Mouse (Mus musculus) urinary bladder, postnatal 25 days (tissue): ENCODE measurements at regions not wholly inside any gene's neighbourhood (a gene's known extent, or its start where the extent isn't known, plus 50 kb on each side); places are given as distances from the start of the nearest gene placed in this dataset.
A peak's percentile ranks its signal among the peaks of the same experiment; 100 is the strongest.

Experiments used
- DNase-seq: peaks from one replicate; pipeline ENCODE4 v3.0.0; 2022; ENCODE audit warnings: low spot score

DNA sequence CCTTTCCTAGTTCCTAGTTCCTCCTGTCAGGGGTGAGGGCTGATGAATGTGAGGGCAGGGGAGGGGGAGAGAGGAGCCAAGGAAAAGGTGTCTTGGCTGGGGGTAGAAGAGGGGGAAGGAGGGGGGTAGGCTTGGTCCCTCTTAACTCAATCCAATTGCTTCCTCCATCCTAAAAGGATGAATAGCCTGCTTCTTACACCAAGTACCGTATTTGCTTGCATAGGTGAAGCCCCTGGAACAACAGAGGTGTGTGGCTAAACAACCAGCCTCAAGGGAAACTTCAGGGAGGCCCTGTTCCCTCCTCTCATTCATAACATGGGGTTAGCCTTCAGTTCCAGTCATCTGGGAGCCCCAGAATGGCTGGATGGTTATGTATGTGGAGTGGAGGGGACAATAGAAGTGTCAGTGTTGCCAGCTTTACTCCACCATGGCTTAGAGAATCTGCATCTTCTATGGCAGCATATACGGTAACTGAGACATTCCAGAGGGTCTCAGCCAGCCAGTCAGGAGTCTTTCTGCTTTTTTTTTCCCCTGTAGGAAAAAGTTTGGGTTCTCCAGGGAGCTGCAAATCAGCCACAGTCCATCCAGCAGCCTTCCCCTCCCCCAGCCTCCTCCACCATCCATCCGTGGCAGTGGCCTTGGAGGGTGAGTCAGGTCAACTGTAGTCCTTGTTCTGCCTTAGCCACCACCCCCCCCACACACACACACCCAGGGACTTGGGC lies 100.2 kb upstream of the Ccnd2 start:
- no peak for DNase-seq

DNA sequence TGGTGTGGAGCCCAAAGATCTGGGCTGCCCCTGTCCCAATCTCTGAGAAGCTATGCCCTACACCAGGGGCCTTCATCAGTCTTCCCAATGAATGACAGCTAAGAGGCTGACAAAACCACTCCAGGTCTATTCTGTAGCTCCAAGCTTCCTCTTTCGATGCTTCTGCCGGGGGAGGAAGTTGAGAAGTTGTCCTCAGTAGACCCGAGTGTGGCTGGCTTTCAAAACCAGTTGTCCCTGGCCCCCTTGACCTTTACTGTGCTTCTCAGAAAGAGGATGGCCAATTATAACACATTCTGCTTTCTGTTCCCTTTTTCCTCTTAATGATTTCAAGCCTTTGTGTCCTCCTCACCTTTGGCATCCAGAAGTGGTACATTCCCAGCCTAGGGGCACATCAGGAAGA lies 101.9 kb upstream of the Ccnd2 start:
- DNase-seq, result no peak

DNA sequence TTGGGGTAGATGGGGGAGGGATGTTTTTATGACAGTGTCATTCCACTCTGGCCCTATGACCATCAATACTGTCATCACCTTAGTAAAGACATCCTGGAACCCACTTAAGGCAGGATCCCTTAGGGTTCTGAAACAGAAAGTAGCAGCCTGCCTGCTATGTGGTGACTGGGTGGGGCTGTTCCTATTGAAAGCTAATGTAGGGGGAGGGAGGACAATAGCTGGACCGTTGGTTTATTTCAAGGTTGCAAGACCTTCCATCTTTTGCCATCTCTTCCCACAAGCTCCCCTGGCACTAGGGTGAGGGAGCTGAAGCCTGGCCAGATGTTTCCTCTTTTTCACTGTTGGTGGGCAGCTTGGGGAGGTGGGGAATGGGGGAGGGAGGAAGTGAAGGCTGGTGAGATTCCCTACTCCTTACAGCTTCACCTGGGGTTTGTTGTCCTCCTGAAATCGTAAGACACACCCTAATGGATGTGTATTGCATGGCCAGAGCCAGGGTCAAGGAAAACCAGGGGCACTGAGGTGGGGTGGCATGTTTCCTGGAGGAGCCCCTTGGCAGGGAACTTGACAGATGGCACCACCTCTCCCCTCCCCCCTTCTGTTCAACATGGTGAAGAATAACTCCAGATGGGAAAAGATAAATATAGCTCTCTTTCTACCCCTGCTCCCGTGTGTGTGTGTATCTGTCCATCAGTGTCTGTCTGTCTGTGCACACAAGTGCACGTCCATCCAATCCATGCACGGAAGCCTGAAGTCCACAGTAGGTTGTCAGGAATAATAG lies 112.1 kb upstream of the Ccnd2 start:
- no peak for DNase-seq

DNA sequence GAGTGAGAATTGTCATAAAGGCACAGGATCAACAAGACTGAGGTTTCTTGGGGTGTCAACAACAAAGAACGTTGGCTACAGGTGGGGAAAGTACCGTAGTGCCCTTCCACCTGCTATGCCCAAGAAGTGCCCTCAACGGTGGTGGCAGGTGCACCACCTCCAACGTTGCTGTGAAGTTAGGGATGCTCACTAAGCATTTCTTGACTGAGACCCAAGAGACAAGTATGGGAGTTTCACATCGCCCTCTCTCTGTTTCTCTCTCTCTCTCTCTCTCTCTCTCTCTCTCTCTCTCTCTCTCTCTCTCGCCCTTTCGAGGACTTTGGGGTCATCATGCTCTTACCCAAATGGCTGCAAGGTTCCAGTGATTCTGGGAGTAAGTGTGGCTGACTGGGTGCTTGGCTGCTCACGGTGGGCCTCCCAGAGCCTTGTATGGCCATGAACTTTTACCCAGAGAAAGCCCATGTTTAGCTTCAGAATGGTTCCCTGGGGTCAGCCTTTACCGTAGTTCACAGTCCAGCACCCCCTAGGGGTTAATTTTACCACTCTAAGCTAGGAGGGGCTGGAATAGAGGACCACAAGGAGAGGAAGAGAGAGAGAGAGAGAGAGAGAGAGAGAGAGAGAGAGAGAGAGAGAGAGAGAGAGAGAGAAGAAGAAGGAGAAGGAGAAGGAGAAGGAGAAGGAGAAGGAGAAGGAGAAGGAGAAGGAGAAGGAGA lies 113.2 kb upstream of the Ccnd2 start:
- DNase-seq, result no peak

GRCm38 (mm10) chr6:127265901-127266812 lies 114.2 kb upstream of the Ccnd2 start:
- peak; percentile 39 for DNase-seq

DNA sequence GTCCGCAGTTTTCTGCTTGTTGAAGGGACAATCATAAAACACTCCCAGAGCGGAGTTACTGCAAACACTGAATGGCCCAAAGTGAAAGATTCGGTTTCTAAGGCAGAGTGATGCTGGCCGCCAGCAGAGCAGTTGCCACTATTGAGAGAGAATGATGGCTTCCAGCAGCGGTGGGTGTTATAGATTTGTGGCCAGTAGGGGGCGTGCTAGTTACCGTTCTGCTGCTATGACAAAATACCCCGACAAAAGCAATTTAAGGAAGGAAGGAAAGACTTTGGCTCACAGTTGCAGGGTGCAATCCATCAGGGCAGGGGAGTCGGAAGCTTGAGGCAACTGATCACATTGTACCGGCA lies 114.8 kb upstream of the Ccnd2 start:
- no peak for DNase-seq

- DNase-seq, result no peak
Observed at GRCm38 (mm10) chr6:127269021-127269420, 117.0 kb upstream of the Ccnd2 start.

GRCm38 (mm10) chr6:127269525-127270044 lies 117.6 kb upstream of the Ccnd2 start:
- DNase-seq, result no peak

DNA sequence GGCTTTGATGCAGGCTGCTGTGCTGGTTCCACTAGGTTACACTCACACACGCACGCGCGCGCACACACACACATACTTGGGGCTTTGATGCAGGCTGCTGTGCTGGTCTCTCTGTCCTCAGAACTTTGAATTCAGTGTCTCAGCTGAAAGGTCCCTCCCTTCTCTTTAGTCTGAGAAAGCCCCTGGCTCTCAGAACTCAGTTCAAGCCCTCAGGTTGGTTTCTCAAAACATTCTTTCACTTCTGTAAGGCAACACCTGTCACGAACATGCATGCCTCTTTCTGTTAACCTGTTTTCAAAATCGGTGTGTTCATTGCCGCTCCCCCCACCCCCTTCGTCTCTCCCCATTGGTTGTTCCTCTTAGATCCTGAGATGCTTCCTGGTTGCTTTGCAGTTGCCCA lies 118.8 kb upstream of the Ccnd2 start:
- DNase-seq, result no peak

- no peak for DNase-seq
Observed at GRCm38 (mm10) chr6:127271418-127271817, 119.4 kb upstream of the Ccnd2 start.

GRCm38 (mm10) chr6:127272630-127273029 lies 120.6 kb upstream of the Ccnd2 start:
- DNase-seq, result no peak

DNA sequence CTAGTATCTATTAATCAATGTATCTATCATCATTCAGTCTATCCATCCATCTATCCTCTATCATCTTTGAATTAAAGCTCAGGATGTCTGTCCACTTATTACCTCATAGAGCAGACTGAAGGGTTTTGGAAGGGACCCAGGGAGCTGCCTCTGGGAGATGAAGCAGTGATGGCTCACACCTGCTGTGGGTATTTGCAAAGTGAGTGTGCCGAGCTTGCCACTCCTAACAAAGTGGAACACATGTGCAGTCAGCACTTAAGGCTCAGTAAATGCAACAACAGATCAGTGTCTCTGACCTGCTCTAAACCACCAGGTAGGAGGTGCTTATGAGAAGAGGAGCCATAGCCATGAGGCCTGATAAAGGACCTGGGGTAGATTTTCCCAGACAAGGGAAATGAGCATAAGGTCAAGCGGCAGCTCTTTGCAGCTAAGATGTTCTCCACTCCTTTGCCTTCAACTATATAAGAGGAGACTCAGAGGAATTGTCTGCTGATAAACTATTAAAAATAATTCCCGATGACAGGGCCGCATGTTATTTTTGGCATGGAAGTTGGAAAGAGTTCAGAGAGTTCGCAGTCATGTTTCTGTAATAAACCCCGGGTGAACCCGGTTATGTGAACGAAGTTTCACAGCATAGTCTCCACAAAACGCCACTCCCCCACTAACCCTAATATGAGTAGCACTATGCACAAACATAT lies 122.9 kb upstream of the Ccnd2 start:
- no peak for DNase-seq

- DNase-seq, result no peak
Observed at GRCm38 (mm10) chr6:127275430-127275784, 123.4 kb upstream of the Ccnd2 start.

DNA sequence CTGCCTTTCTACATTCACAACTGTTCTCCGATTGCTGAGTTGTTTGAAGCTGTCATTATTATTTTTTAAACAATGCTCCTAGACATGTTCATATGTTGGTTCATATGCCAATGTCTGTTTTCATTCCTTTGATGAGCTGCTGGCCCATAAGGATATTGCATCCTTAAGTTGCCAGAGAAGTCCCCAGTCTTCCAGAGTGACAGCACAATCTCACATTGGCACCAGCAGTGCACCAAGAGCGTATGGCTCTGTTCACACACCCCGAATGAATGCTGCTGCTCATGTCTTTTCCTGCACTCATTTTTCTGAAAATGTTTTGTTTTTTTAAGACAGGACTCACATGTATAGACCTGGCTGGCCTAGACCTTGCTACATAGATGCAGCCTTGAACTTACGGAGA lies 124.4 kb upstream of the Ccnd2 start:
- DNase-seq, result no peak

DNA sequence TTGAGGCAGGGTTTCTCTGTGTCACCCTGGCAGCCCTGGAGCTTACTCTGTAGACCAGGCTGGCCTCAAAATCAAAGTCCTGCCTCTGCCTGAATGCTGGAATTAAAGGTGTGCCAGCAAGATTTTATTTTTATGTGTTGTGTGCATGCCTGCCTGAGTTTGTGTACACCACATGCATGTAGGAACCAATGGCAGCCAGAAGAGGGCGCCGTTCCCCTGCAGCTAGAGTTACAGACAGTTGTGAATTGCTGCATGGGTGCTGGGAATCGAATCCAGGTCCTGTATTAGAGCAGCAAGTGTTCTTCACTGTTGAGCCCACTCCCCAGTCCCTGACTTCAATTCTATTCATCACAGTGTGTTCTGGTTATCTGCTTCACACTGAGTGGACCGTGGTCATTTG lies 126.4 kb upstream of the Ccnd2 start:
- no peak for DNase-seq

DNA sequence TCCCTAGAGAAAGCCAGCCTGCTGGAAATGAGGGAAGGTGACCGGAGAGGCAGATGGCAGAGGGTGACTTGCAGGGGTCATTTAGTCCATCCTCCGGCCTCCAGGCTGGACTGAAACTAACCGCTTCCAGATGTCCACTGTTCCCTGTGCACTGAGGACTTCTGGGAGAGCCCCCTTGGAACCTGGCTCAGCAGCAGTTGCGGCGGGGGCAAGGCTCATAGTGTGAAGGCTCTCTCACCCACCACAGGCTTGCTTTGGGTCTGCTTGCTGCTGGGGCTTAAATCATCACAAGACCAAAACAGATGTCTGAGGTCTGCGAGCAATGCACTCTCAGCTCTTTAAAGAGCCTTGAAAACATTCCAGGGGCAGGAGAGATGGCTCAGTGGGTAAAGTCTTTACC lies 132.2 kb upstream of the Ccnd2 start:
- DNase-seq, result no peak

- no peak for DNase-seq
Observed at GRCm38 (mm10) chr6:127286681-127287476, 134.9 kb upstream of the Ccnd2 start.

DNA sequence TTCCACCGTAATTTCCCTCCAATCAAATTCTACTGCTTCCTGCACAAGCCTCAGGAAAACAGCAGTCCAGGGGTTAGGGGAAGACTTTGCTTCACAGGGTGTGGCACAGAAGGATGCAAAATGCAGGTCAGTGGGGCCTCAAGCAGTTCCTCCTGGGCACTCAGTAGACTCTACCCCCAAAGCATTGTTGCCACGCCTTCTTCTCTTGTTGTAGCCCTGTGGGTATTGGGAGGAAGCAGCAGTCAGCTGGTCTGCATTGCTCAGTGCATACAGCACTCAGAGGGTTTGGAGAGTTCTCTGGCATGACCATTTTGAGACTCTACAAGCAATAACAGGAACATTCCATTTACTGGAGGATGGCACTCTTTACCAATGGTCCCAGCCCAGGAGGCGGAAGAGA lies 137.0 kb upstream of the Ccnd2 start:
- no peak for DNase-seq

DNA sequence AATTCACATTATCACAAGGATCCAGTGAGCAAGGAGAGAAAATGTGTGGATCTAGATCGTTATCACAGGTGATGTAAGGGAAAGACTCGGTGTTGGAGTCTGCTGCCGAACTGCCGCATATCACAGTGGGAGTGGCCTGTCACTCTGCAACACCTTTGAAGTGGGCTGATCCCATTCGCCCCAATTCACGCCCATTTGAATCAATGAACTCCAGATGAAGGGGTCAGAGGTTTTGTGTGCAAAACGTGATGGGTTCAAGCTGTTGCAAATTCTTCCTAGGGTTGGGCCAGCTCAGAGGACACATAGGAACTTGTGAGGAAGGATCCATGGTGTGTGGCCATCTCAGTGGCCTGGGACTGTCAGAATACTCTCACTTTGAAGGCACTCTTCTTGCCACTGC lies 139.9 kb upstream of the Ccnd2 start:
- no peak for DNase-seq

GRCm38 (mm10) chr6:127293829-127294228 lies 141.8 kb upstream of the Ccnd2 start:
- DNase-seq, result no peak
